Mouse (Mus musculus) heart, adult 8-10 months (tissue): ENCODE measurements around the gene Dclre1c. TPM values are rescaled to one million over a fixed set of nuclear protein-coding genes. Genes with fewer than 3 reads are reported as not detected.

Source experiments
- DNase-seq: peaks from one replicate; pipeline ENCODE4 v3.0.0; 2022; ENCODE audit warnings: low spot score
- total RNA-seq, 4 experiments: library from RNA; stranded (reverse); gene quantifications; 2 replicates each; pipeline ENCODE4 v1.2.4; 2022

The Dclre1c gene
- total RNA-seq, 4 experiments from 2014 or later: 2.4 to 3.8 (median 3.3) TPM

DNA sequence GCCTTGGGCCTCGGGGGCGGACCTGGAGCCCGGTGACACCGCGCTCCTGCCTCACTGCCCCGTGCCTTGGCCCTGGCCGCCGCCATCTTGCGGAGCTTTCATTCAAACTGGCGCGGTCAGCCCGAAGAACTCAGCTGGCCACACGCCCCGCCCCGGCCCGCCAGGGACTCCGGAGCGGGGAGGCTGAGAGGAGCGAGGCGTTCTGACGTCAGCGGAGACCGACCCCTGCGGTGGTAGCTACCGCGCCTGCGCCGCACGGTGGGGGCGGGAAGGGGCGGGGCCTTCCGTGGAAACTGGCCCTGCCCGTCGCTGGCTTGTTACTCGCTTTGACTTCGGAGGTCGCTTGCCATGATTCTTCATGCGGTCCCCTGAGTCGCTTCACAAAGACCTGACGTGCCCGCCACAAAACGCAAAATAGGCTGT, 50.9 kb downstream of the Dclre1c start, which contains the start of gene Suv39h2:
Gene Suv39h2, minus strand, starts transcription at position 171 of the 423 bp plus-strand sequence.
- DNase-seq: peak; percentile 96

DNA sequence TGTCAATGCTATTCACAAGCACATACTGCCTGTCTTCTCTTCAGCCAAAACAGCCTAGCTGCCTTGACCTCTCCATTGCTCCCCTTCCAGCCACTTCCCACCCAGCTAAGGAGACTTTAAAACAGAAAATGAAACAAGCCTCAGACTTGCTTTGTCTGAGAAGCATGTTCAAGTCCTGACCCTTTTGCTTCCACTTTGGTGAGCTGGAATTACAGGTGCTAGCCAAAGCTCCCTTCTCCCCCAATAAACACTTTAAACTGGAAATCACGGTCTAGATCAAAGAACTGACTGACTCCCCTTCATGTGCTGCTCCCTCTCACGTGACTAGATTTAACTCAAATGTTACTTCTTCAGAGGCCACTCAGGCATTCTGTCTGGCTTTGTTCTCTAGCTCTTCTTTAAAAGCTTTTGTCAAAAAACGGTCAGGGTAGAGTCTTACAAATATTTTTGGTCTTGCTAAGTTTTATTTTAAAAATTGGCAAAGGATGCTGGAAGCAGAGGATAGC, 51.9 kb downstream of the Dclre1c start:
- DNase-seq: no peak

- DNase-seq: no peak
Measured at GRCm38 (mm10) chr2:3480239-3480638, 56.3 kb downstream of the Dclre1c start.

DNA sequence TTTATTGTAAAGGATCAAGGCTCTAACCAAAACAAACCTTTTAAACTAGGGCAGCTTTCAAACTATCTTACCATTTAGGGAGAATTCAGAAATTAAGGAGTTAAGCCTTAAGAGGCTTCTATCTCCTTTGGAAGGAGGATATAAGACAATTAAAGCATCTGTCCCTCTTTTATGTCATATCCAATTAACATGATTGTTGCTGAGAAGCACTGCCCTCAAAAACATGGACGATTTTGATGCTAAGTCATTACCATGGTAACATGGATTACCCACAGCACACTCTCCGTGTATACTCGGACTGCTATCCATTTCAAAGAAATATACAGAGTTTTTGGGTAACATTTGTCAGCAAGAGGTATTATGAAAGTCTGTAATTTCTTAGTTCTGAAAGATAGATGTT, 65.9 kb downstream of the Dclre1c start:
- DNase-seq: no peak

DNA sequence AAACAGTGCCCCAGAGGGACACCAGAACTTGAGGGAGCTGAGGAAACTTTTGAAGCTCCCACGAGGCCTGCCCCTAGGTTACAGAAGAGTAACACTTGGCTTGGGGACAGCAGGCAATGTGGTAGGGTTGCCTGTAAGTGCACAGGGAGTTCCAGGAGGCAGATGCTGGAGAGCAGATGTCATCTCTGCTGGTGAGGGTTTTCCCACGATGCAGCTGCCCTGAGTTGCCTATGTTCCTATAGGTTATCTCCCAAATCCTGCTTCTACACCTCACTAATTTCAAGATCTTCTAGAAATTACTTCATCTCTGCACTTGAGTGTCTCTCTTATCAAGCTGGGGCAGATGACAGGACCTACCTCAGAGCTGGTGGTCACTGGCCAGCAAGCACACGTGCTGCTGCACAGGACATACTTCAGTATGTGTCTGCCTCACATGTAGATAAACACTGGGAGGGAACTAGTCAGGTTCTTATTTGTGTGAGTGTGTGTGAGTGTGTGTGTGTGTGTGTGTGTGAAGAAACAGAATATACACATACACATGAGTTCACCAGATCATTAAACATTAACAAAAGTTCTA, 70.0 kb downstream of the Dclre1c start:
- no peak for DNase-seq

GRCm38 (mm10) chr2:3499543-3499942, 75.6 kb downstream of the Dclre1c start:
- no peak for DNase-seq

DNA sequence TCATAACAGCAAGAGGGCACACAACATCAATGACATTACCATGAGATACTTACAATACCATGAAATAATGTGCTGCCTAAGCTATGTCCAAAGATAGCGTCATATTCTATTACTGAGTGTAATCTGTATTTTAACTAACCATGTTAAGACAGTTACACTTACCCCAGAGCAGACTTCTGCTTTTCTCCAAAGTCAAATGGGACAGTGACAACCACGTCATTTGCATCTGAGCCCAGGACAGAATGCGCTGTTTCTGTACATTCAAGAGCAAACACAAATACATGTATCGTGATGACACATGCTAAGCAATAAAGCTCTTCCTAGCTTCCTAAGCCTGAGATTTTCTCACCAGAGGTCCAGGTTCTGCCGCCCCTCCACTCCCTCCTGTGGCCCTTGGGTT, 77.0 kb downstream of the Dclre1c start:
- DNase-seq: no peak

DNA sequence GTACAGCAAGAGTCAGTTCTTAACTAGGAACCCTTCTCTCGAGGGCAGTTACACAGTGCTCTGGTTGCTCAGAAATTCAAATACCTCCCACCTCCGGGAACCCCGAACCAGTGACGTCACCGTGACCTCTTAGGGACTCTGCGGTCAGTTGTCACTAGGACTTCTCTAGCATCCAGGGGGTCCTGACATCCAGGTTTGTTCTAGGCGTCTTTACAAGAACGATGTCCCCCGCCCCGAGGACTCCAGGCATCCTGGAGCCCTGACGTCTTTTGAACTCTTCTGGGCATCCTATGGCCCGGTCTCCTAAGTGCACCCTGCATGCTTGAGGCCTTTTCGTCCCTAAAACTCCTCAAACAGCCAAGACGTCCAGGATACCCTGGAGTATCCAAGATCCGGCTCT, 88.1 kb downstream of the Dclre1c start:
- DNase-seq: no peak

DNA sequence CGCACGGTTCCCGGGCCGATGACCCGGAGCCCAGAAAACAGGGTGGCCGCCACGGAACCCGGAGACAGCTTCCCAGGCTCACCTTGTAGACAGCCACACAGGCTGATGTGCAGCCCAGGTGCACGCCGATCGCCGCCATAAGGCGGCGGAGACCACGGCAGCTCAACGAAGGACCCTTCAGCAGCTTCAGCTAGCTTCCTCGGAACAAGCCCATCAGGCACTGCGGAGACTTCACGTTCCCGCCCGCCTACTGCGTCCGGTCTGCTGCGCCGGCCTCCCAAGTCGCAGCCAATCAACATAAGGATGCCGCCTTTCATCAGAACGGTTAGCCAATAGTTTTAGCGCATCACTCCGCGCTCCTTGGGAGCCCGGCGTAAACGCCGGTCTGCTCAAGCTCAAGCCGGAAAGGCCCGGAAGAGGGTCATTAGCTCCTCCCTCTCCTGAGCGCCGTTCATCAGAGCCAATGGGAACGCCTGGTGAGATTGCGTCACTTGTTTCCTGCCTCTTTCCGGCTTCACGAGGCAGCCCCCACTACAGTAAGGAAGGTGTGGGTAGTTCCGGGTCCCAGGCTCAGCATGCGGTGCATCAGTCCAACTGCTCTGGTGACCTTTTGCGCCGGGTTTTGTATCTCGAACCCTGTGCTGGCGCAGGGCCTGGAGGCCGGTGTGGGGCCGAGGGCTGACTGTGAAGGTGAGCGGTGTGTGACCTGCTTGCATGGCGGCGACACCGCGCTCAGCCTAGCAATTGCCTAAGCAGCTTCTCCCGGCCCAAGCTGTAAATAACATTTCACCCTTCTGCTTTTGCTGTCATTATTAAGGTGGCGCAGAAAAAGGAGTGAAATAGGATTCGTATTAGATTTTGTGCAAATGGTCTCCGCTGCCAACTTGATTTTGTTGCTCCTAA, 88.9 kb downstream of the Dclre1c start, which contains the start of the genes Gm45902, Hspa14 and Cdnf:
Gene Gm45902, minus strand, starts transcription at position 239 of the 903 bp plus-strand sequence.
Gene Hspa14, minus strand, starts transcription at position 263 of the 903 bp plus-strand sequence.
Gene Cdnf, plus strand, starts transcription at position 479 of the 903 bp plus-strand sequence.
- peak; percentile 98 for DNase-seq

Other genes starting within 250 kb of the Dclre1c start
- gene Nmt2, start 139.9 kb upstream of the Dclre1c start, total RNA-seq: 1 to 10 TPM; 7.2 to 9.2 (median 7.6) TPM
- 1 to 10 TPM; 4.6 to 6.3 (median 5.3) TPM for gene Rpp38, start 91.5 kb upstream of the Dclre1c start, total RNA-seq
- 1 to 10 TPM in 3 of 4 experiments, under 1 TPM in 1; 0.95 to 2.4 (median 1.5) TPM for gene Acbd7, start 88.0 kb upstream of the Dclre1c start, total RNA-seq
- not detected for gene Olah, start 26.9 kb upstream of the Dclre1c start, total RNA-seq
- 1 to 10 TPM; 1.0 to 5.4 (median 2.0) TPM for gene Meig1, start 1.5 kb upstream of the Dclre1c start, total RNA-seq
- 1 to 10 TPM in 2 of 4 experiments, under 1 TPM in 2; 0.56 to 1.5 (median 1.0) TPM for gene Suv39h2, start 50.9 kb downstream of the Dclre1c start, total RNA-seq
- 1 to 10 TPM in 3 of 4 experiments, under 1 TPM in 1; 0.98 to 1.4 (median 1.2) TPM for gene Gm45902, start 88.7 kb downstream of the Dclre1c start, total RNA-seq
- 10 to 100 TPM; 19.8 to 24.0 (median 22.2) TPM for gene Hspa14, start 88.7 kb downstream of the Dclre1c start, total RNA-seq
- 10 to 100 TPM; 29.9 to 38.4 (median 31.2) TPM for gene Cdnf, start 88.9 kb downstream of the Dclre1c start, total RNA-seq
- gene Fam107b, start 146.4 kb downstream of the Dclre1c start, total RNA-seq: 1 to 10 TPM; 3.8 to 4.6 (median 4.1) TPM